Mouse (Mus musculus): ENCODE measurements around the gene Gatd1.

DNA sequence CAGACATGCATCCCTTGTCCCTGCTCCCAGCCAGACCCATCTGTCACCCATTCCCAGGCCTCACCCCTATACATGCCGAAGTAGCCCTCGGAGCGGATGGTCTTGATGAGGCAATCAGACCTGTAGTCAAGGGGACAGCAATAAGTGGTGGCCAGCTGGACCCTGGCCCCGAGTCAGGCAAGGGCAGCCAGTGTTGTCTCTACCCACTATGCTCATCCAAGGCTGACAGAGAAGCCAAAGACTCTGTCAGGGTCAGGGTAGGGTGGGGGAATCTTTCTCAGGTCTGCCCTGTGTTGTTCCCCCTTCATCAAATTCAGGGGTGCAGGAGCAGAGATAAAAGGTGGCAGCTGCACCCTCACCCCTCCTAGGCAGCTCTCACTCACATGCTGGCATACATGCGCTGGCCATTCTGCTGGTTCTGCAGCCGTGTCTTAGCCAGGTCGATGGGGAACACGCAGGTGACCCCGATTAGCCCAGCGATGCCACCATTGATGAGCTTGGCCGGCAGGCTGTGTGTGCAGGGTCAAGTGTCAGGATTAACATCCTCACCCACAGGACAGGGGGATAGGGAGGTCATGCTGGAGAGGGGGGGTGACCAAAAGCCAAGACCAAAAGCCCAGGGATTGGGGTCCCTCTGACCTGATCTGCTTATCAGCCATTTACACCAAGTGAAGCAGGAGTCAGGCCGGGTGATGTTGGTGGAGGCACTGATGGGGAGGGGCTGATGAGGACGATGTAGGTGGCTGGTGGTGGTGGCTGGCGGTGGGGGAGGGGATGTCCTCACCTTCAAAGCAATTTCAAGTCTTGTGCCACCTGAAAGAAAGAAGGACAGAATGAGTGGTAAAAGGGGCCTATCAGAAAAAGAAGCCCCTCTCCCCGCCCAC lies 19.8 kb upstream of the Gatd1 start:
- TF ChIP-seq CTCF (IDR thresholded peaks at IDR 0.05; ENCODE audit: control insufficient read depth, insufficient read depth, insufficient replicate concordance, low read depth, low read length), result no peak
- TF ChIP-seq POLR2A (IDR thresholded peaks at IDR 0.05; ENCODE audit: control insufficient read depth, low read depth, low read length), result 0 out of 2 replicates have a peak, but pooled peaks have one; percentile 15
